Mouse (Mus musculus) lung, embryonic 14.5 days (tissue): ENCODE data around the gene Olfr1474. TPM values are rescaled to one million over a fixed set of nuclear protein-coding genes. Genes with fewer than 3 reads are reported as not detected.
"Not testable (repeated sequence)": the region's sequence is repeated elsewhere in the genome, so short reads cannot be mapped to it uniquely, and the experiment has no call there.

Experiments used
- ATAC-seq: fragments of 200-750 bp; cut with Nextera tagmentation; 2 replicates; pipeline ENCODE4 v1.8.0; 2017; ENCODE audit warnings: mild to moderate bottlenecking, moderate TSS enrichment, moderate library complexity; ENCODE audit not compliant: insufficient read depth
- DNase-seq: peaks from one replicate; pipeline ENCODE4 v3.0.0-alpha.2; 2015
- H3K27ac ChIP-seq: fragments of 300-500 bp; sonication (generic); 2 replicates; pipeline ENCODE4 v1.5.1; 2014; ENCODE audit warnings: low read depth, mild to moderate bottlenecking, moderate library complexity
- H3K27me3 ChIP-seq: fragments of 300-500 bp; sonication (generic); 2 replicates; pipeline ENCODE4 v1.6.1; 2014; ENCODE audit warnings: low read length, control low read depth; ENCODE audit not compliant: insufficient read depth
- H3K36me3 ChIP-seq: fragments of 300-500 bp; sonication (generic); 2 replicates; pipeline ENCODE4 v1.6.1; 2014; ENCODE audit warnings: control low read depth; ENCODE audit not compliant: insufficient read depth
- H3K4me1 ChIP-seq: fragments of 300-500 bp; sonication (generic); 2 replicates; pipeline ENCODE4 v1.6.1; 2014; ENCODE audit warnings: antibody characterized with exemption, control low read depth; ENCODE audit not compliant: insufficient read depth
- H3K4me2 ChIP-seq: fragments of 300-500 bp; sonication (generic); 2 replicates; pipeline ENCODE4 v1.6.1; 2014; ENCODE audit warnings: mild to moderate bottlenecking
- H3K4me3 ChIP-seq: fragments of 300-500 bp; sonication (generic); 2 replicates; pipeline ENCODE4 v1.5.1; 2014; ENCODE audit warnings: low read depth, low read length
- H3K9ac ChIP-seq: fragments of 300-500 bp; sonication (generic); 2 replicates; pipeline ENCODE4 v1.6.1; 2014
- H3K9me3 ChIP-seq: fragments of 300-500 bp; sonication (generic); 2 replicates; pipeline ENCODE4 v1.6.1; 2016; ENCODE audit warnings: low read depth, low read length, control low read depth
- CTCF ChIP-seq: IDR thresholded peaks from 2 replicates; pipeline ENCODE4 v1.5.1; 2016; ENCODE audit warnings: antibody characterized with exemption, low read depth
- WGBS: fragments of 180-500 bp; shearing (Covaris S2); extraction: QIAGEN DNeasy Blood & Tissue Kit; methylation state at CpG from one replicate; pipeline ENCODE4 v1.1.7; 2014; 5-methylcytosine and 5-hydroxymethylcytosine counted together
- polyA plus RNA-seq: library from polyadenylated mRNA; unstranded; fragments of >200 nt; fragmentation: Nextera tagmentation; extraction: Ambion mirVana; gene quantifications from 2 replicates; pipeline ENCODE4 v1.2.1, GENCODE M21; 2014

The Olfr1474 gene
- not detected in 2 replicates for polyA plus RNA-seq

- not testable (repeated sequence) for H3K27me3 ChIP-seq, H3K4me1 ChIP-seq, DNase-seq, H3K9ac ChIP-seq, H3K36me3 ChIP-seq, H3K9me3 ChIP-seq, H3K27ac ChIP-seq, H3K4me2 ChIP-seq, ATAC-seq, H3K4me3 ChIP-seq
- 78% methylated on average over 4 of the region's 4 CpGs for WGBS
Measured at GRCm38 (mm10) chr19:13469265-13469664, at the start of gene Olfr1474. Olfr1474 (plus strand) TSS chr19:13469565.

DNA sequence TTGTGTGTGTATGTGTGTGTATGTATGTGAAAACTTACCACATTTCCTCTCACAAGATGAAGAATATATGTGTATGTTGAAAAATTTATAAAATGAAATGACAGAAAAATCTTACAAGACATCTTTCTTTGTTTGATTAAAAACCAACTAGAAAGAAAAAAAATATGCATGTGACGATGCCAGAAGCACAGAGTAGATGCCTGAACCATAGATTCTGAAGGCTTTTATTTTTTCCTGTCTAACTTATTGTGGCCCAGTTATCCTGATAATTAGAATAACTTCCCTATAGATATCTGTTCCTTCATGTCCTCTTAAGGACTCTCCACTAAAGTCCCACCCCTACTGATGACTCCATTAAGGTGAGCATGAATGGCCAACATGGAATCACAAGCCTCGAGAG is 26.3 kb upstream of the Olfr1474 start, which contains the start of gene Olfr1471:
Gene Olfr1471, plus strand, starts transcription at position 301 of the 400 bp plus-strand sequence.
- H3K9me3 ChIP-seq, H3K9ac ChIP-seq, H3K4me3 ChIP-seq, H3K4me2 ChIP-seq, H3K36me3 ChIP-seq, DNase-seq, ATAC-seq, H3K27ac ChIP-seq, H3K4me1 ChIP-seq, H3K27me3 ChIP-seq: not testable (repeated sequence)
- 64% methylated on average over 2 of the region's 2 CpGs for WGBS

GRCm38 (mm10) chr19:13455986-13456385 is 13.4 kb upstream of the Olfr1474 start, which contains the start of gene Olfr1472:
Olfr1472 (minus strand) TSS chr19:13456086.
- Histone ChIP-seq H3K4me2 (no peak within 1 kb of the TSS), H3K9me3 (no peaks in the 10 kb centered on the region), H3K27me3 (no peaks in the 10 kb centered on the region), H3K4me1 (no peaks in the 10 kb centered on the region), H3K9ac (no peak within 1 kb of the TSS), H3K27ac (no peak within 1 kb of the TSS), H3K36me3 (no peaks in the 10 kb centered on the region), H3K4me3 (no peak within 1 kb of the TSS)
- ATAC-seq: no peak
- DNase-seq: no peak
- WGBS: 78% methylated on average over 1 of the region's 1 CpGs
- TF ChIP-seq CTCF: no peak

DNA sequence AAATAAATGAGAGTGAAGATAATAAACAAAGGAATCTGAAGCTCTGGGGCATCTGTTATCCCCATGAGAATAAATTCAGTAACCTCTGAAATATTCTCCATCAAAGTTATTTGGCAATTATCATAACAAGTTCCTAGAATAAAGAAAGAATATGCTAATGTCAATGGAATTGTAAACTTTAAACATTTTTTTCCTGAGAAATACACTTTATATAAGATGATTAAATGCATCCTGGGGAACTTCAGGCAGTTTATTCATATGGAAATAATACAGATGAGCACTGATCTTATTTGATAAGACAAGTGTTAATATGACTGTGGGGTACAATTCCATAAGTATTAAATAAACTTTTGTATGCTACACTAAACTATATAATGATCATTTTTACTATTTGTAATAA is 10.7 kb downstream of the Olfr1474 start, which contains the start of gene Olfr1475:
Gene Olfr1475, minus strand, starts transcription at position 101 of the 400 bp plus-strand sequence.
- Histone ChIP-seq H3K4me2 (no peak within 1 kb of the TSS), H3K9me3 (no peaks in the 10 kb centered on the region), H3K36me3 (no peaks in the 10 kb centered on the region), H3K27me3 (no peaks in the 10 kb centered on the region), H3K9ac (no peak within 1 kb of the TSS), H3K27ac (no peak within 1 kb of the TSS), H3K4me1 (no peaks in the 10 kb centered on the region), H3K4me3 (no peak within 1 kb of the TSS)
- ATAC-seq (no peak), DNase-seq (no peak)
- TF ChIP-seq CTCF: no peak

DNA sequence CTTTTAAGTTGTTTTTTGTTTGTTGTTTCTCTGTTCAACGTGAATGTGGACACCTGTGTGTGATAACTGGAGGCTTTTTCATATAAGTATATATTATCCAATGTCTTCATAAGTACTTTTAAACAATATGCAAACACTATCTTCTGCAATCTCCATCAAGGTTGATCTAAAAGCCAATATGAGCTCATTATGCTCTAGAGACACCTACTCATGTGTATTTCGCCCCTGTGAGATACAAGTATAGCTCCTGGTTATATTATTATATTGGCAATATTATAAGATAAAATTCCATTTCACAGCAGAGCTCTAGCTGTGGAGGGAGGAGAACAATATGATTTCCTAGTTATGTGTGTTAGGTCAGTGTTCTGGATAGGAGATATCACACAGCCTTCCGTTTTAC is 30.9 kb downstream of the Olfr1474 start, which contains the start of gene Olfr1477:
Gene Olfr1477, plus strand, starts transcription at position 301 of the 400 bp plus-strand sequence.
- Histone ChIP-seq H3K9ac (no peak within 1 kb of the TSS), H3K4me3 (no peak within 1 kb of the TSS), H3K4me2 (no peak within 1 kb of the TSS), H3K27me3 (no peaks in the 10 kb centered on the region), H3K27ac (no peak within 1 kb of the TSS), H3K36me3 (no peaks in the 10 kb centered on the region), H3K9me3 (no peaks in the 10 kb centered on the region), H3K4me1 (no peaks in the 10 kb centered on the region)
- DNase-seq (no peak), ATAC-seq (no peak)
- 72% methylated on average over 3 of the region's 3 CpGs for WGBS
- TF ChIP-seq CTCF: no peak

Other genes starting within 250 kb of the Olfr1474 start
- gene Olfr1463, start 238.2 kb upstream of the Olfr1474 start, polyA plus RNA-seq: not detected in 2 replicates
- not detected in 2 replicates for gene Olfr1465, start 154.0 kb upstream of the Olfr1474 start, polyA plus RNA-seq
- not detected in 2 replicates for gene Olfr1466, start 130.7 kb upstream of the Olfr1474 start, polyA plus RNA-seq
- not detected in 2 replicates for gene Olfr1467, start 107.3 kb upstream of the Olfr1474 start, polyA plus RNA-seq
- not detected in 2 replicates for gene Olfr1469, start 61.7 kb upstream of the Olfr1474 start, polyA plus RNA-seq
- gene Olfr1471, start 26.2 kb upstream of the Olfr1474 start, polyA plus RNA-seq: not detected in 2 replicates
- gene Olfr1472, start 13.5 kb upstream of the Olfr1474 start, polyA plus RNA-seq: not detected in 2 replicates
- gene Olfr1475, start 10.6 kb downstream of the Olfr1474 start, polyA plus RNA-seq: not detected in 2 replicates
- gene Olfr1477, start 31.0 kb downstream of the Olfr1474 start, polyA plus RNA-seq: not detected in 2 replicates
- not detected in 2 replicates for gene Olfr1480, start 58.3 kb downstream of the Olfr1474 start, polyA plus RNA-seq
- gene Olfr1484, start 113.9 kb downstream of the Olfr1474 start, polyA plus RNA-seq: not detected in 2 replicates
- not detected in 2 replicates for gene Olfr1487, start 147.8 kb downstream of the Olfr1474 start, polyA plus RNA-seq
- not detected in 2 replicates for gene Olfr1489, start 162.1 kb downstream of the Olfr1474 start, polyA plus RNA-seq
- not detected in 2 replicates for gene Olfr1490, start 181.5 kb downstream of the Olfr1474 start, polyA plus RNA-seq
- gene Olfr1491, start 227.7 kb downstream of the Olfr1474 start, polyA plus RNA-seq: not detected in 2 replicates